Mouse (Mus musculus): Measurements from ENCODE around the gene Ppcdc. TPM values are rescaled to one million over a fixed set of nuclear protein-coding genes. Genes with fewer than 3 reads are reported as not detected.

The Ppcdc gene
- total and polyA plus RNA-seq, 3 experiments = 8.5 to 58.6 (median 26.0) TPM

GRCm38 (mm10) chr9:57466101-57466500 is 26.2 kb upstream of the Ppcdc start:
- Histone ChIP-seq H3K27me3 (ENCODE audit: insufficient read depth, low read length) (peaks cover 25% of the 10 kb centered on the region), H3K4me3 (ENCODE audit: low read depth, low read length) (no peak overlapping the region), H3K4me1 (ENCODE audit: insufficient read depth, low read depth, low read length) (peaks cover 9% of the 10 kb centered on the region; the same call in 1 of the 2 replicates), H3K9me3 (replicated peaks) (0 out of 2 replicates have a peak, but pooled peaks cover 3% of the 10 kb centered on the region), H3K36me3 (replicated peaks) (no peaks in the 10 kb centered on the region)
- DNase-seq (ENCODE audit: low spot score) (no peak), ATAC-seq (ENCODE audit: extremely low read depth, insufficient number of reproducible peaks, low FRiP score, poor library complexity, severe bottlenecking) (no peak)
- TF ChIP-seq POLR2AphosphoS5 (IDR thresholded peaks at IDR 0.05; ENCODE audit: insufficient replicate concordance, low read depth, low read length) (no peak), CTCF (IDR thresholded peaks at IDR 0.05; ENCODE audit: low read depth, low read length) (no peak), GATA2 (IDR thresholded peaks at IDR 0.05; ENCODE audit: borderline replicate concordance, low read depth, low read length) (no peak)

GRCm38 (mm10) chr9:57462866-57463265 is 22.9 kb upstream of the Ppcdc start:
- Histone ChIP-seq H3K27me3 (ENCODE audit: insufficient read depth, low read length) (peaks cover 23% of the 10 kb centered on the region), H3K36me3 (replicated peaks) (no peaks in the 10 kb centered on the region), H3K9me3 (replicated peaks) (0 out of 2 replicates have a peak, but pooled peaks cover under 1% of the 10 kb centered on the region), H3K4me3 (ENCODE audit: low read depth, low read length) (no peak overlapping the region), H3K4me1 (ENCODE audit: insufficient read depth, low read depth, low read length) (peaks cover 9% of the 10 kb centered on the region; the same call in 1 of the 2 replicates)
- ATAC-seq (ENCODE audit: extremely low read depth, insufficient number of reproducible peaks, low FRiP score, poor library complexity, severe bottlenecking) (no peak), DNase-seq (ENCODE audit: low spot score) (no peak)
- TF ChIP-seq POLR2AphosphoS5 (IDR thresholded peaks at IDR 0.05; ENCODE audit: insufficient replicate concordance, low read depth, low read length) (no peak), GATA1 (IDR thresholded peaks at IDR 0.05; ENCODE audit: borderline replicate concordance, low read length) (no peak), TAL1 (conservative IDR thresholded peaks at IDR 0.05; ENCODE audit: low read depth, low read length) (no peak), GATA2 (IDR thresholded peaks at IDR 0.05; ENCODE audit: borderline replicate concordance, low read depth, low read length) (no peak), CTCF (IDR thresholded peaks at IDR 0.05; ENCODE audit: low read depth, low read length) (no peak)

- H3K4me1 ChIP-seq (ENCODE audit: insufficient read depth, low read depth, low read length) = no peaks in the 10 kb centered on the region
- ATAC-seq (ENCODE audit: extremely low read depth, insufficient number of reproducible peaks, low FRiP score, poor library complexity, severe bottlenecking) (no peak), DNase-seq (ENCODE audit: low spot score) (no peak)
- H3K4me3 ChIP-seq (ENCODE audit: low read depth, low read length) = no peak overlapping the region
- H3K36me3 ChIP-seq (replicated peaks) = no peaks in the 10 kb centered on the region
- TF ChIP-seq CTCF (IDR thresholded peaks at IDR 0.05; ENCODE audit: low read depth, low read length) (no peak), GATA2 (IDR thresholded peaks at IDR 0.05; ENCODE audit: borderline replicate concordance, low read depth, low read length) (no peak), GATA1 (IDR thresholded peaks at IDR 0.05; ENCODE audit: borderline replicate concordance, low read length) (no peak), TAL1 (conservative IDR thresholded peaks at IDR 0.05; ENCODE audit: low read depth, low read length) (no peak), POLR2AphosphoS5 (IDR thresholded peaks at IDR 0.05; ENCODE audit: insufficient replicate concordance, low read depth, low read length) (no peak)
- peaks cover 30% of the 10 kb centered on the region for H3K27me3 ChIP-seq (ENCODE audit: insufficient read depth, low read length)
- H3K9me3 ChIP-seq (replicated peaks) = no peaks in the 10 kb centered on the region
These were observed 19.8 kb upstream of the Ppcdc start for GRCm38 (mm10) chr9:57459707-57460106.

GRCm38 (mm10) chr9:57453516-57453915 is 13.6 kb upstream of the Ppcdc start:
- Histone ChIP-seq H3K4me3 (ENCODE audit: low read depth, low read length) (no peak overlapping the region), H3K36me3 (replicated peaks) (no peaks in the 10 kb centered on the region), H3K9me3 (replicated peaks) (no peaks in the 10 kb centered on the region), H3K27me3 (ENCODE audit: insufficient read depth, low read length) (peaks cover 46% of the 10 kb centered on the region), H3K4me1 (ENCODE audit: insufficient read depth, low read depth, low read length) (0 out of 2 replicates have a peak, but pooled peaks cover 2% of the 10 kb centered on the region)
- DNase-seq (ENCODE audit: low spot score) (no peak), ATAC-seq (ENCODE audit: extremely low read depth, insufficient number of reproducible peaks, low FRiP score, poor library complexity, severe bottlenecking) (no peak)
- TF ChIP-seq CTCF (IDR thresholded peaks at IDR 0.05; ENCODE audit: low read depth, low read length) (no peak), POLR2AphosphoS5 (IDR thresholded peaks at IDR 0.05; ENCODE audit: insufficient replicate concordance, low read depth, low read length) (no peak), GATA2 (IDR thresholded peaks at IDR 0.05; ENCODE audit: borderline replicate concordance, low read depth, low read length) (no peak), TAL1 (conservative IDR thresholded peaks at IDR 0.05; ENCODE audit: low read depth, low read length) (no peak), GATA1 (IDR thresholded peaks at IDR 0.05; ENCODE audit: borderline replicate concordance, low read length) (no peak)

- Histone ChIP-seq H3K36me3 (replicated peaks) (no peaks in the 10 kb centered on the region), H3K4me1 (ENCODE audit: insufficient read depth, low read depth, low read length) (0 out of 2 replicates have a peak, but pooled peaks cover 2% of the 10 kb centered on the region), H3K27me3 (ENCODE audit: insufficient read depth, low read length) (peaks cover 48% of the 10 kb centered on the region), H3K4me3 (ENCODE audit: low read depth, low read length) (no peak overlapping the region), H3K9me3 (replicated peaks) (no peaks in the 10 kb centered on the region)
- ATAC-seq (ENCODE audit: extremely low read depth, insufficient number of reproducible peaks, low FRiP score, poor library complexity, severe bottlenecking) (no peak), DNase-seq (ENCODE audit: low spot score) (no peak)
- TF ChIP-seq GATA1 (IDR thresholded peaks at IDR 0.05; ENCODE audit: borderline replicate concordance, low read length) (no peak), GATA2 (IDR thresholded peaks at IDR 0.05; ENCODE audit: borderline replicate concordance, low read depth, low read length) (no peak), CTCF (IDR thresholded peaks at IDR 0.05; ENCODE audit: low read depth, low read length) (no peak), POLR2AphosphoS5 (IDR thresholded peaks at IDR 0.05; ENCODE audit: insufficient replicate concordance, low read depth, low read length) (no peak), TAL1 (conservative IDR thresholded peaks at IDR 0.05; ENCODE audit: low read depth, low read length) (no peak)
These were observed 12.9 kb upstream of the Ppcdc start for GRCm38 (mm10) chr9:57452624-57453462.

GRCm38 (mm10) chr9:57449715-57450114 is 9.8 kb upstream of the Ppcdc start:
- no peaks in the 10 kb centered on the region for H3K9me3 ChIP-seq (replicated peaks)
- ATAC-seq (ENCODE audit: extremely low read depth, insufficient number of reproducible peaks, low FRiP score, poor library complexity, severe bottlenecking) (no peak), DNase-seq (ENCODE audit: low spot score) (no peak)
- H3K4me3 ChIP-seq (ENCODE audit: low read depth, low read length) = no peak overlapping the region
- TF ChIP-seq TAL1 (conservative IDR thresholded peaks at IDR 0.05; ENCODE audit: low read depth, low read length) = no peak
- no peak for TF ChIP-seq POLR2AphosphoS5 (IDR thresholded peaks at IDR 0.05; ENCODE audit: insufficient replicate concordance, low read depth, low read length)
- TF ChIP-seq GATA2 (IDR thresholded peaks at IDR 0.05; ENCODE audit: borderline replicate concordance, low read depth, low read length) = no peak
- TF ChIP-seq GATA1 (IDR thresholded peaks at IDR 0.05; ENCODE audit: borderline replicate concordance, low read length) = no peak
- TF ChIP-seq CTCF (IDR thresholded peaks at IDR 0.05; ENCODE audit: low read depth, low read length) = no peak; the same call in 1 of the 2 replicates
- no peaks in the 10 kb centered on the region for H3K36me3 ChIP-seq (replicated peaks)
- 0 out of 2 replicates have a peak, but pooled peaks cover 2% of the 10 kb centered on the region for H3K4me1 ChIP-seq (ENCODE audit: insufficient read depth, low read depth, low read length)
- peaks cover 46% of the 10 kb centered on the region for H3K27me3 ChIP-seq (ENCODE audit: insufficient read depth, low read length)

Data from G1E (cell line).